Mouse (Mus musculus) heart, postnatal 0 days (tissue): Measurements from ENCODE around the gene Fam205a1.
"Not testable (repeated sequence)": the region's sequence is repeated elsewhere in the genome, so short reads cannot be mapped to it uniquely, and the experiment has no call there.

Source experiments
- CTCF ChIP-seq: IDR thresholded peaks from 2 replicates; pipeline ENCODE4 v1.5.1; 2016; ENCODE audit warnings: antibody characterized with exemption, control low read depth, low read depth
- EP300 ChIP-seq: IDR thresholded peaks from 2 replicates; pipeline ENCODE4 v1.6.1; 2016; ENCODE audit warnings: antibody characterized with exemption, low read depth

DNA sequence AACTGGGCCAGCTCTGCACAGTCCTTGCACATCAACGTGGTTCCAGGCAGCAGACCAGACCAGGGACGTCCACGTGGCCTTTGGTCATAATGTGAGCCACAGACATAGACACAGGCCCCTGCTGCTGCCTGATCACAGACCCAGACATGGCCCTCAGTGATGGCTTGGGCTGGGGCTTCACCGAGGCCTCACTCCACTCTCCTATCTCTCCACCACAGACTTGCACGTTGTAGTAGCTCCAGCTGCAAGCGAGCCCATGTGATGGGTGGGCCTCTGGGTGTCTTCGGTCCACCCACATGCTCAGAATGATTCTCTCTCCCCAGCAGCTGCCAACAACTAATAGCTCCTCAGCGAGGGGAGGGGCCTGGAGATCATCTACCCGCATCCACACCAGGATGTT is 6.8 kb upstream of the Fam205a1 start:
- not testable (repeated sequence) for TF ChIP-seq CTCF, EP300
